Mouse (Mus musculus) kidney, embryonic 16.5 days (tissue): ENCODE results near the gene Pacrg. TPM values are rescaled to one million over a fixed set of nuclear protein-coding genes. Genes with fewer than 3 reads are reported as not detected.

Source experiments
- ATAC-seq: fragments of 200-750 bp; cut with Nextera tagmentation; 2 replicates; pipeline ENCODE4 v1.8.0; 2017; ENCODE audit warnings: moderate TSS enrichment; ENCODE audit not compliant: low FRiP score, low TSS enrichment
- H3K27ac ChIP-seq: fragments of 300-500 bp; sonication (generic); 2 replicates; pipeline ENCODE4 v1.5.1; 2014; ENCODE audit warnings: low read length
- H3K27me3 ChIP-seq: fragments of 300-500 bp; sonication (generic); 2 replicates; pipeline ENCODE4 v1.6.1; 2014; ENCODE audit warnings: low read length, control low read depth, mixed read lengths; ENCODE audit not compliant: insufficient read depth
- H3K36me3 ChIP-seq: fragments of 300-500 bp; sonication (generic); 2 replicates; pipeline ENCODE4 v1.6.1; 2014; ENCODE audit warnings: low read length, control low read depth, mixed read lengths; ENCODE audit not compliant: insufficient read depth
- H3K4me1 ChIP-seq: fragments of 300-500 bp; sonication (generic); 2 replicates; pipeline ENCODE4 v1.6.1; 2014; ENCODE audit warnings: low read length, control low read depth, mixed read lengths; ENCODE audit not compliant: insufficient read depth
- H3K4me2 ChIP-seq: fragments of 300-500 bp; sonication (generic); replicated peaks from 2 replicates; pipeline ENCODE4 v1.6.1; 2014; ENCODE audit warnings: low read depth, low read length
- H3K4me3 ChIP-seq: fragments of 300-500 bp; sonication (generic); 2 replicates; pipeline ENCODE4 v1.5.1; 2014; ENCODE audit warnings: mild to moderate bottlenecking, low read length
- H3K9ac ChIP-seq: fragments of 300-500 bp; sonication (generic); replicated peaks from 2 replicates; pipeline ENCODE4 v1.6.1; 2014; ENCODE audit warnings: low read length
- H3K9me3 ChIP-seq: fragments of 300-500 bp; sonication (generic); 2 replicates; pipeline ENCODE4 v1.6.1; 2016; ENCODE audit warnings: low read length, control low read depth
- WGBS: fragments of 180-500 bp; shearing (Covaris S2); extraction: QIAGEN DNeasy Blood & Tissue Kit; methylation state at CpG from one replicate; pipeline ENCODE4 v1.1.7; 2014; 5-methylcytosine and 5-hydroxymethylcytosine counted together
- polyA plus RNA-seq: library from polyadenylated mRNA; unstranded; fragments of >200 nt; fragmentation: Nextera tagmentation; extraction: Ambion mirVana; gene quantifications from 2 replicates; pipeline ENCODE4 v1.2.1, GENCODE M21; 2015

The Pacrg gene
- polyA plus RNA-seq, 1 experiment from 2014 or later, result 3.9 TPM

GRCm38 (mm10) chr17:10540772-10541171, 299.3 kb downstream of the Pacrg start:
- H3K4me3 ChIP-seq, result no peak overlapping the region
- no peak overlapping the region for H3K27ac ChIP-seq
- no peak overlapping the region for H3K4me2 ChIP-seq
- no peaks in the 10 kb centered on the region for H3K27me3 ChIP-seq
- 79% methylated on average over 2 of the region's 2 CpGs for WGBS
- no peaks in the 10 kb centered on the region for H3K9me3 ChIP-seq
- no peaks in the 10 kb centered on the region for H3K4me1 ChIP-seq
- ATAC-seq, result no peak
- no peaks in the 10 kb centered on the region for H3K36me3 ChIP-seq
- no peak overlapping the region for H3K9ac ChIP-seq

- Histone ChIP-seq H3K4me2 (no peak overlapping the region), H3K9me3 (no peaks in the 10 kb centered on the region), H3K4me3 (no peak overlapping the region), H3K27me3 (no peaks in the 10 kb centered on the region), H3K4me1 (no peaks in the 10 kb centered on the region), H3K36me3 (no peaks in the 10 kb centered on the region), H3K27ac (no peak overlapping the region), H3K9ac (no peak overlapping the region)
- 68% methylated on average over 8 of the region's 8 CpGs for WGBS
- no peak for ATAC-seq
These were observed 305.9 kb downstream of the Pacrg start for GRCm38 (mm10) chr17:10534206-10534605.

GRCm38 (mm10) chr17:10533461-10533860, 306.6 kb downstream of the Pacrg start:
- Histone ChIP-seq H3K27ac (no peak overlapping the region), H3K36me3 (no peaks in the 10 kb centered on the region), H3K27me3 (no peaks in the 10 kb centered on the region), H3K4me3 (no peak overlapping the region), H3K9me3 (no peaks in the 10 kb centered on the region), H3K4me2 (no peak overlapping the region), H3K9ac (no peak overlapping the region), H3K4me1 (no peaks in the 10 kb centered on the region)
- WGBS, result 83% methylated on average over 7 of the region's 7 CpGs
- ATAC-seq, result no peak

- H3K36me3 ChIP-seq, result no peaks in the 10 kb centered on the region
- H3K4me3 ChIP-seq, result no peak overlapping the region
- H3K27ac ChIP-seq, result no peak overlapping the region
- H3K4me1 ChIP-seq, result no peaks in the 10 kb centered on the region
- H3K9ac ChIP-seq, result no peak overlapping the region
- no peaks in the 10 kb centered on the region for H3K27me3 ChIP-seq
- 39% methylated on average over 8 of the region's 8 CpGs for WGBS
- no peak overlapping the region for H3K4me2 ChIP-seq
- H3K9me3 ChIP-seq, result no peaks in the 10 kb centered on the region
- ATAC-seq, result no peak
These were observed 309.1 kb downstream of the Pacrg start for GRCm38 (mm10) chr17:10531024-10531423.

GRCm38 (mm10) chr17:10529329-10529955, 310.7 kb downstream of the Pacrg start:
- no peak overlapping the region for H3K27ac ChIP-seq
- no peaks in the 10 kb centered on the region for H3K27me3 ChIP-seq
- H3K9ac ChIP-seq, result no peak overlapping the region
- H3K4me3 ChIP-seq, result no peak overlapping the region
- no peaks in the 10 kb centered on the region for H3K36me3 ChIP-seq
- no peak overlapping the region for H3K4me2 ChIP-seq
- no peak; the same call in 1 of the 2 replicates for ATAC-seq
- WGBS, result 45% methylated on average over 3 of the region's 3 CpGs
- no peaks in the 10 kb centered on the region for H3K4me1 ChIP-seq
- no peaks in the 10 kb centered on the region for H3K9me3 ChIP-seq

- Histone ChIP-seq H3K4me1 (no peaks in the 10 kb centered on the region), H3K9me3 (no peaks in the 10 kb centered on the region), H3K4me2 (no peak overlapping the region), H3K36me3 (no peaks in the 10 kb centered on the region), H3K27ac (no peak overlapping the region), H3K9ac (no peak overlapping the region), H3K27me3 (no peaks in the 10 kb centered on the region), H3K4me3 (no peak overlapping the region)
- ATAC-seq, result no peak
- WGBS, result 85% methylated on average over 7 of the region's 7 CpGs
These were observed 318.8 kb downstream of the Pacrg start for GRCm38 (mm10) chr17:10521282-10521681.

GRCm38 (mm10) chr17:10519506-10520155, 320.5 kb downstream of the Pacrg start:
- H3K27me3 ChIP-seq, result no peaks in the 10 kb centered on the region
- peaks cover 11% of the 10 kb centered on the region for H3K4me1 ChIP-seq
- peak overlapping the region; percentile 20; the same call in 1 of the 2 replicates for H3K27ac ChIP-seq
- no peak overlapping the region; the same call in 1 of the 2 replicates for H3K4me2 ChIP-seq
- H3K36me3 ChIP-seq, result no peaks in the 10 kb centered on the region
- 0 out of 2 replicates have a peak overlapping the region, but pooled peaks have one; percentile 6 for H3K9ac ChIP-seq
- no peak overlapping the region for H3K4me3 ChIP-seq
- no peak for ATAC-seq
- no peaks in the 10 kb centered on the region for H3K9me3 ChIP-seq
- 39% methylated on average over 11 of the region's 11 CpGs for WGBS

- no peak overlapping the region for H3K9ac ChIP-seq
- H3K36me3 ChIP-seq, result no peaks in the 10 kb centered on the region
- no peaks in the 10 kb centered on the region for H3K9me3 ChIP-seq
- WGBS, result 16% methylated on average over 6 of the region's 6 CpGs
- peak; percentile 91 for ATAC-seq
- peak overlapping the region; percentile 28 for H3K4me2 ChIP-seq
- no peak overlapping the region for H3K4me3 ChIP-seq
- H3K27ac ChIP-seq, result peak overlapping the region; percentile 57; the same call in 1 of the 2 replicates
- peaks cover 25% of the 10 kb centered on the region for H3K4me1 ChIP-seq
- H3K27me3 ChIP-seq, result no peaks in the 10 kb centered on the region
These were observed 325.3 kb downstream of the Pacrg start for GRCm38 (mm10) chr17:10514812-10515211.

GRCm38 (mm10) chr17:10510913-10511759, 329.0 kb downstream of the Pacrg start:
- no peak overlapping the region for H3K27ac ChIP-seq
- no peak overlapping the region for H3K9ac ChIP-seq
- H3K27me3 ChIP-seq, result no peaks in the 10 kb centered on the region
- H3K4me1 ChIP-seq, result peaks cover 25% of the 10 kb centered on the region
- no peak; the same call in 1 of the 2 replicates for ATAC-seq
- no peaks in the 10 kb centered on the region for H3K9me3 ChIP-seq
- no peak overlapping the region for H3K4me3 ChIP-seq
- H3K36me3 ChIP-seq, result no peaks in the 10 kb centered on the region
- H3K4me2 ChIP-seq, result no peak overlapping the region
- WGBS, result 79% methylated on average over 10 of the region's 10 CpGs
